Mouse (Mus musculus): ENCODE measurements around the gene Borcs5.

The Borcs5 gene

DNA sequence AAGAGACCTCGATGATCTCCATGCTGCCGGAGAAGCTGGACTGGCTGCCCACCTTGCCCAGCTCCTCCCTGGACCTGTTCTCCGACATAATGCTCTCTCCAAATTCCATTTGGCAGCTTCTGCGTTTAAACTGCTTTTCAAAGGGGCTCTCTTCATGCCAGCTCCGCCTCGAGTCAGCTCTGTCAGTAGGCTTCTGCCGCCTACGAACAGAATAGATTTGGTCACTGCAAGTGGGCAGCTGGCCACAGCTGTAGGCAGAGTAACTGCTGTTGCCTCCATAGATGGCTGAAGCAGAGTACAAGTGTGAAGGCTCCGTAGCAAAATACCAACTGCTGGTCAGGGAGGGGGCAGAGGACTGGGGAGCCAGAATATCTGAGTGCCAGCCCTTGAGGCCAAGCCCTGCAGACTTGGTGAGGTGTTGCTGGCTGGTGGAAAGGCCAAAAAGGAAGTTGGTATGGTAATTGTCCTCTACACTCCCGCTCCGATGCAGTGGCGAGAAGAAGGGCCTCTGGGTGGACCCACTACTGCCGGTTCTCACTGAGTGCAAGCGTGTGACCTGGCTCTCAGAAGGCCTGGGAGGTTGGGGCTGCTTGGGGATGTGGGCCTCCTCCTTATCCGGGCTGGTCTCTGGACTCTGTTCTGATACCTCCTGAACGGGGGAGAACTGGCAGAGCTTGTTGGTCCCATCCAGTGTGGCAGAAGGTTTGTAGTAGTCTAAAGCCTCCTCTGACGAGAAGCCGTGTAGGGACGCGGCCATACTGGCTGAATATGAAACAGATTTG, 78.8 kb downstream of the Borcs5 start:
- no peak for DNase-seq (ENCODE audit: low spot score)

- no peak for DNase-seq (ENCODE audit: low spot score)
Observed at GRCm38 (mm10) chr6:134718668-134719065, 79.4 kb downstream of the Borcs5 start.

DNA sequence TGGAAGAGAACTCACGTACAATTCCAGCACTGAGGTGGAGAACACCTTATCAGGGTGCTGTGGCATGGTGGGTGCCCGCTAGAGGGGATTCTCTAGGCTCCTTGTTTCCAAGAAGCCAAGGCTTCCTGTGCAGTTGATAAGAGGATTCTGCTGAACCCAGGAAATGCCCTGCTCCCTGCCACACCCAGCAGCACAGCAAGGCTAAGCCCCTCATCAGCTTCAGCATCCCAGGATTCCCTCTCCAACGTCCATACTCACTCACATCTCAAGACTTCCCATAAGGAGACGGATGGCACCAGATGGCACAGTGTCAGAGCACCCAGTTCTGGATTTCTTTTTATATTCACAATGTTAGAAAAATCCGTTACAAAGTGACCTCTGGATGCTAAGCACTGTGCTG, 79.8 kb downstream of the Borcs5 start:
- no peak for DNase-seq (ENCODE audit: low spot score)

DNA sequence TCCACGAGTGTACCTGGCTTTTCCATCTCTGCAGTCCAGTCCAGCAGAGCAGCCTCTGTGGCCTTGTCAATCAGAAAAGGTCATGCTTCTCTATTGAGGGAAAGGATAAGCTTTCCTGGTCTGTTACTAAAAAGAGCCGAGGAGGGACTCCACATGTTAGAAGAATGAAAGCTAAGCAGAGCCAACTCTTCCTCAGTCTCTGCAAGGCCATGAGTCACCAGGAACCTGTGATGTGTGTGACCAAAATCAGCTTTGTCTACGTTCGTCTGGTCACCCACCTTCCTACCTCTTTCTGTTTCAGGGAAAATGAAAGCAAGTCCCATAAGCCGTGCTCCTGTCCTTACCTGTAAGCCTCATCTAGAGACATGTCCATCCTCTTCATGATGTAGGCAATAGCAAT, 80.8 kb downstream of the Borcs5 start:
- DNase-seq (ENCODE audit: low spot score) = no peak

- no peak for DNase-seq (ENCODE audit: low spot score)
Observed at GRCm38 (mm10) chr6:134721729-134722269, 82.5 kb downstream of the Borcs5 start.

DNA sequence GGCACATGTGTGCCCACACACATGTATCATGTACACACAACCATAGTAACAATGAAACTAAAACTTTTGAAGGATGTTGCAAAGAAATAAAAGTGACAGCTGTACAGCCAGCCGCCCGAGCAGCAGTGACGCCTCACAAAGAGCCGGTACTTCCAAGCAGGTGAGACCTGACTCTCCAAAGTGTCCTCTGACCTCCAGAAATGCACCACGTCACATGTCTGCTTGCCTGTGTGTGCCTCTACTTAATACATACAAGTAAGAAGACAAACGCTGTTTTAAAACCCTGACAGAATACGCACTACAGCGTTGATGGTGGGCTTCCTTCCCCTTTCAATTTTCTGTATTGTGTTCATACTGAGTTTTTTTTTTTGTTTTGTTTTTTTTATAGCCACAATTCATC, 83.6 kb downstream of the Borcs5 start:
- no peak for DNase-seq (ENCODE audit: low spot score)

GRCm38 (mm10) chr6:134723326-134723725, 84.0 kb downstream of the Borcs5 start:
- DNase-seq (ENCODE audit: low spot score) = no peak

DNA sequence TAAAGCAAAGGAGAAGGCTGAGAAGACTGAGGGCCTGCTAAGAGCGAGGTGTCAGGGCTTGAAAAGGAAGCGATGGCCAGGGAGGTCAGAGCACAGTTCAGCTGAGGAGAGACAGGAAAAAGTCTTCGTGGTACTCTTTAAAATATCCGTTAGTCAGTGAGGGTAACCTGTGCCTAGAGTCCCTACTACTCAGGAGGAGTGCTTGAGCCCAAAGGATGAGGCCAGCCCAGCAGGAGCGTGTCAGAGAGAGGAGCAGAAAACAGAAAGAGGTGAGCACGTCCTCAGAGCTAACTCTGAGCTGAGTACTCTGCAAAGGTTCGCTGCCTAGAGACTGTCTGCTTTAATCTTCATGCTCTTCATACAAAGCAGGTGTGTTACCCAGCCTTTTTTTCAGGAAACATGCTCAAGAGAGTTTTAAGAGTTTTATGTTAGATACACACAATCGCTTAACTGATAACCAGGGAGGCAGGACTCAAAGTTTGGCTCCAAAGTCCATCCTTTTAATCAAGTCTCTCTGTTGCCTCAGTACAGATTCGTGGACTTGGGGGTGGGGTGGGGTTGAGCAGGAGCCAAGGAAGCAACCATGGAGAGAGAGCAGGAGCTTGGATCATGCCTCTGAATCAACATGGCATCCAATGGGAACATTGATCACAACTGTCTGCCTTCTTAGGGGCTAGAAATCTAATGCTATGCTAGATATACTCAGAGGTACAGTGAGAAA, 84.7 kb downstream of the Borcs5 start:
- DNase-seq (ENCODE audit: low spot score) = no peak

- DNase-seq (ENCODE audit: low spot score) = no peak
Observed at GRCm38 (mm10) chr6:134725406-134725805, 86.1 kb downstream of the Borcs5 start.

- DNase-seq (ENCODE audit: low spot score) = no peak
Observed at GRCm38 (mm10) chr6:134730978-134731377, 91.7 kb downstream of the Borcs5 start.

DNA sequence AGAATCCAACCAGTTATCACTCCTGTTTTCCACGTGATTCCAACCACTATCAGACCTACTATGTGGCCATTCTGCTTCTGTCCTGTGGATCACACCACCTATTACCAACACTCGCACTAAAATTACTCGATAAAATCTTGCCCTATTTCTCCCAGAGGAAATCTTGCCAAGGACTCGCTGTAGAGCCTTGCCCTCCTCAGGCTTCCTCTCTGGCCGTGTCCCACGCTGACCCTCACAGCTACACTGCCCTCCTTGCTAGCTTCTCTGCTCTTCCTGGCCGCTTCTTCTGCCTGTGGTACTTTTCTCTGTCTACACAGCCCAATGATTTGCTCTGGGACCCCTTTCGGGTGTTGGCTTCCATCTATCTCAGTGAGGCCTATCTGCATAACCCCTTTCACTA, 93.5 kb downstream of the Borcs5 start:
- no peak for DNase-seq (ENCODE audit: low spot score)

DNA sequence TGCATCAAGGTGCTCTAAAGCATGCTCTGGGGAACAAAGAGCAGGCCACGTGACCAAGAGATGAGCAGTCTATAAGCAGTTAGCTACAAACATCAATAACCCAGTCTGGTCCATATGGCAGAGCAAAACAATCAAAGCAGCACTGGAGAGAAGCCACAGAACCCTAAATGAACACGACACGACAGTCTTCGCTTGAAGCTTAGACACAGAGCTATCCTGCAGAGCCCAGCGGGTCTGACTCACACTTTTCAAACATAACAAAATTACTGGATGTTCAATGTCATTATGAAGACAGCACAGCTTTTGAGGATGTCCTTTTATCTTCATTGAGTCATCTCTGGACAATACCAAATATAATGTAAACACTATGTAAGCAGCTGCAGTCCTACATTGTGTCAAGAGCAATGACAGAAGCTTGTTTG, 94.5 kb downstream of the Borcs5 start:
- DNase-seq (ENCODE audit: low spot score) = no peak

DNA sequence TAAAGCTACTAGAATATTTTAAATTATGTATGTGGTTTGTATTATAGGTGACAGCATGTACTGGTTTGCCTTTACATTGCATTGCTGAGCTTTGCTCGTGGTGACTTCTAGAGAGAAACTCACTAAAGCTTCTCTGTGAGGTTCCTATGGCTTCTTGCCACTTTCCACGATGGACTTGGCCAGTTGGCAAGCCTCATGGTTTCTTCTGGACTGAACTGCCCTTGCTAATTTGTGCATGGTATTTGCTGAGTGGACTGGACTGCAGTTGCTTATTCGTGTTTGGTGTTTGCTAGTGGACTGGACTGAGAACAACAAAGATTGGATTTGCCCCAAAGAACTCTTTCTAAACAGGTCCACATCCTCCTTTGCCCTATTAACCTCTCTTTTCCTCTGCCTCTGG, 97.5 kb downstream of the Borcs5 start:
- no peak for DNase-seq (ENCODE audit: low spot score)

DNA sequence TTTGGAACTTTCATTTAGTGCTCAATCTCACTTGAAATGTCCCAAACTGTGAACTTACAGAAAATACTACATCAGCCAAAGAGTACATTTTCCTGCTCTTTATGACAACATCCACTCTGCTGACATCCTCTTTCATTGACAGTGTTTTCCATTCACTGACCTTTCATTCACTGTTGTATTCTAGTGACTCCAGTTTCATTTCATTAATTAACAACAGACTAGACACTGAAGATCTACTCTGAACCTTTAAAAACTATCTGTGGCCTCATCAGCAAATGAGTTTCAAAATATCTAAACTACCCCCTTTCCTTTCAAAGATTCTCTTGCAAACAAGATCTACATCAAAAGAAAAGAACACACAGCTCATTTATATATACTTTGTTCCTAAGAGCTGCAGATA, 104.3 kb downstream of the Borcs5 start:
- no peak for DNase-seq (ENCODE audit: low spot score)

DNA sequence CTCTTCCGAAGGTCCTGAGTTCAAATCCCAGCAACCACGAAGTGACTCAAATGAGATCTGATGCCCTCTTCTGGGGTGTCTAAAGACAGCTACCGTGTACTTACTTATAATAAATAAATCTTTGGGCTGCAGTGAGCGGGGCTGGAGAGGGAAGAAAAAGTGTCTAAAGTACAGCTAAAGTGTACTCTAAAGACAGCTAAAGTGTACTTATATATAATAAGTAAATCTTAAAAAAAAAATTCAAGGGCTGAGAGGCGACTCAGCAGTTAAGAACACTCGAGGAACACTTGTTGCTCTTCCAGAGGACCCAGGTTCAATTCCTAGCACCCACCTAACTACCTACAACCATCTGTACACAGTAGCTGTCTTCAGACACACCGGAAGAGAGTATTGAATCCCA, 106.6 kb downstream of the Borcs5 start:
- DNase-seq (ENCODE audit: low spot score) = no peak

- DNase-seq (ENCODE audit: low spot score) = no peak
Observed at GRCm38 (mm10) chr6:134748126-134748525, 108.8 kb downstream of the Borcs5 start.

- no peak for DNase-seq (ENCODE audit: low spot score)
Observed at GRCm38 (mm10) chr6:134751087-134751486, 111.8 kb downstream of the Borcs5 start.

DNA sequence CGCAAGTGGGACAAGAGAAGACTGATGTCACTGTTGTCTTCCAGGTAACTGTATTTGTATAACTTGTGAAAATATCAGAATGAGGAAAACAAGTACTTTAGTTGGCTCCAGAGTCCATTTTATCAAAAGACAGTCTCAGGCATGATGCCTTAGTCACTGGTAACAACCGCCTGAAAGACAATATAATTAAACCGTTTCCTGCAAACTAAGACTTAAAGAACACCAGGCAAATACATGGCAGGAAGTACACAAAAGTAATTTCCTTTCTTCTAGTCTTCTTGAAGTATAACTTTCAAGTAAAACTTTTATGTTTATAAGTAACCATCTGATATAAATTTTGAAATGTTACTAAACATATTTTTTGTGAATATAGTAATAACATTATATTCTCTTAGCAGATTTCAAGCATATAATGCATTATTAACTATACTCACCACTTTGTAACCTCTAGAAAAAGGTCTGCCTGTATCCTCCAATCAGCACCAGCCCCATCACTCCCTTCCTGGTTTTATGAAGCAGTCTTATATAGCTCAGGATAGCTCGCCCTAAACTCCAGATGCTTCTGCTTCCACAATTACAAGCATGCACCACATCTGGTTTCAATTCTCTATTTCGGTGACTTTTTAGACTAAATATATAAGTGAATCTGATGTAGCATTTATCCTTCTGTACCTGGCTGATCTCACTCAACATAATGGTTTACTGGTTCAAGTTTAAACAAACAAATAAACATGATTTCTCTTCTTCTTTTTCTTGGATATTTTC, 112.8 kb downstream of the Borcs5 start:
- no peak for DNase-seq (ENCODE audit: low spot score)

- no peak for DNase-seq (ENCODE audit: low spot score)
Observed at GRCm38 (mm10) chr6:134753412-134753811, 114.1 kb downstream of the Borcs5 start.

- DNase-seq (ENCODE audit: low spot score) = no peak
Observed at GRCm38 (mm10) chr6:134753858-134754257, 114.5 kb downstream of the Borcs5 start.

DNA sequence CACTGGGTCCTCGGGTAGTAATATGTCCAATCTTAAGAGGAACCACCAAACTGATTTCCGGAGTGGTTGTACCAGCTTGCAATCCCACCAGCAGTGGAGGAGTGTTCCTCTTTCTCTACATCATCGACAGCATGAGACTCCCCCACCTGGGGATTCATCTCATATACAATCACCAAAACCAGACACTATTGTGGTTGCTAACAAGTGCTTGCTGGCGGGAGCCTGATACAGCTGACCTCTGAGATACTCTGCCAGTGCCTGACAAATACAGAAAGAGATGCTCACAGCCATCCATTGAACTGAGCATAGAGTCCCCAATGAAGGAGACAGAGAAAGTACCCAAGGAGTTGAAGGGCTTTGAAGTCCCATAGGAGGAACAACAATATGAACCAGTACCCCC, 116.7 kb downstream of the Borcs5 start:
- no peak for DNase-seq (ENCODE audit: low spot score)
